Mouse (Mus musculus) liver, embryonic 12.5 days (tissue): ENCODE results near the gene Epp13. TPM values are rescaled to one million over a fixed set of nuclear protein-coding genes. Genes with fewer than 3 reads are reported as not detected.
A peak's percentile ranks its signal among the peaks of the same experiment; 100 is the strongest.
"Not testable (repeated sequence)": the region's sequence is repeated elsewhere in the genome, so short reads cannot be mapped to it uniquely, and the experiment has no call there.

Experiments used
- ATAC-seq: fragments of 200-750 bp; cut with Nextera tagmentation; 2 replicates; pipeline ENCODE4 v1.8.0; 2017; ENCODE audit warnings: moderate number of reproducible peaks, mild to moderate bottlenecking, moderate library complexity
- H3K27ac ChIP-seq: fragments of 300-500 bp; sonication (generic); 2 replicates; pipeline ENCODE4 v1.5.1; 2016; ENCODE audit warnings: mild to moderate bottlenecking
- H3K27me3 ChIP-seq: fragments of 300-500 bp; sonication (generic); replicated peaks from 2 replicates; pipeline ENCODE4 v1.6.1; 2016; ENCODE audit warnings: mild to moderate bottlenecking, moderate library complexity
- H3K36me3 ChIP-seq: fragments of 300-500 bp; sonication (generic); 2 replicates; pipeline ENCODE4 v1.6.1; 2016; ENCODE audit warnings: mild to moderate bottlenecking, moderate library complexity
- H3K4me1 ChIP-seq: fragments of 300-500 bp; sonication (generic); 2 replicates; pipeline ENCODE4 v1.6.1; 2016
- H3K4me2 ChIP-seq: fragments of 300-500 bp; sonication (generic); 2 replicates; pipeline ENCODE4 v1.6.1; 2016; ENCODE audit warnings: mild to moderate bottlenecking, moderate library complexity
- H3K4me3 ChIP-seq: fragments of 300-500 bp; sonication (generic); 2 replicates; pipeline ENCODE4 v1.5.1; 2016; ENCODE audit warnings: mild to moderate bottlenecking, moderate library complexity
- H3K9ac ChIP-seq: fragments of 300-500 bp; sonication (generic); 2 replicates; pipeline ENCODE4 v1.6.1; 2016; ENCODE audit warnings: mild to moderate bottlenecking, moderate library complexity
- H3K9me3 ChIP-seq: fragments of 300-500 bp; sonication (generic); replicated peaks from 2 replicates; pipeline ENCODE4 v1.6.1; 2016; ENCODE audit warnings: mild to moderate bottlenecking, moderate library complexity
- WGBS: fragments of 180-500 bp; shearing (Covaris S2); methylation state at CpG from one replicate; pipeline ENCODE4 v1.1.7; 2016; ENCODE audit not compliant: insufficient replicate concordance; 5-methylcytosine and 5-hydroxymethylcytosine counted together
- polyA plus RNA-seq: library from polyadenylated mRNA; unstranded; fragments of >200 nt; fragmentation: Nextera tagmentation; extraction: Ambion mirVana; gene quantifications from 2 replicates; pipeline ENCODE4 v1.2.1, GENCODE M21; 2016

Epp13 gene
- polyA plus RNA-seq, 1 experiment from 2014 or later = not detected

DNA sequence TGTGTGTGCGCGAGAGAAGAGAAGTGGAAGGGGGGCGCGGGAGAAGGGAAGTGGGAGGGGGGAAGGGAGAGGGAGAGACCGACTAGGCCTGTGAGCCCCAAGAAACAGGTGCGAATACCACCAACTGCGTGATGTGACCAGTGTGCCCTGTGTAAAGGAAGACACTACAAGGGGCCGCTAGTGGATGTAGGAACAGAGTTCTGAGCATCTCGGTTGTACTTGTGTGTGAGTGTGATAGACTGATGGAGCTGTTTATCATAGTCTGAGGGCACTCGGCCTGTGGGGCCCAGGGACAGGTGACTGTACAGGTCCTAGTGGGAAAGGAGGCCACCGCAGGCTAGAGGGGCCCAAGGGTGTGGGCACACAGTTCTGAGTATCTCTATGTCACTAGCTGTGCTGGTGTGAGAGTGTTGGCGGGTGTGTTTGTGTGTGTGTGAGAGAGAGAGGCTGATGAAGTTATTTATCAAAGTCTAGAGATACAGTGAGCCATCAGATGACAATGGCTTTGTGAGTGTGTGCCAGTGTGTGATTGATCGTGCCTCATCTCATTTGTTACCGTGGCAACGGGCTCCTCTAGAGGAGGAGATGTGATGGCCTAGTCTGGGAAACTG lies 34.5 kb downstream of the Epp13 start:
- H3K27ac ChIP-seq = peak overlapping the region; percentile 82
- H3K4me2 ChIP-seq = peak overlapping the region; percentile 88
- peaks cover 44% of the 10 kb centered on the region for H3K4me1 ChIP-seq
- WGBS = 20% methylated on average over 15 of the region's 15 CpGs
- peak overlapping the region; percentile 71 for H3K9ac ChIP-seq
- peaks cover 18% of the 10 kb centered on the region for H3K36me3 ChIP-seq
- no peaks in the 10 kb centered on the region for H3K27me3 ChIP-seq
- no peaks in the 10 kb centered on the region for H3K9me3 ChIP-seq
- H3K4me3 ChIP-seq = peak overlapping the region; percentile 67
- ATAC-seq = peak; percentile 76

DNA sequence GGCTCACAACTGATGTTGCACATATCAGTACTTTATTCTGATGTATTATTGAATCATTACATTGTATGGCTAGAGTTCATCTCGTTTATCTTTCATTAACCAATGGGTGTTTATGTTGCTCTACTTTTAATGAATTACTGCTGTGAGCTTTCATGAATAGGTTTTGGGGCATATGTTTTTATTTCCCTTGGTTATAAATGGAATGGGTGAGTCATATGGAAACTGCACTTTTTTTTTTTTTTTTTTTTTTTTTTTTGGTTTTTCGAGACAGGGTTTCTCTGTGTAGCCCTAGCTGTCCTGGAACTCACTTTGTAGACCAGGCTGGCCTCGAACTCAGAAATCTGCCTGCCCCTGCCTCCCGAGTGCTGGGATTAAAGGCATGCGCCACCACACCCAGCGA lies 38.6 kb downstream of the Epp13 start:
- H3K4me3 ChIP-seq, H3K4me2 ChIP-seq, H3K27me3 ChIP-seq, H3K9ac ChIP-seq, H3K9me3 ChIP-seq, ATAC-seq, H3K27ac ChIP-seq: not testable (repeated sequence)
- WGBS = 85% methylated on average over 5 of the region's 6 CpGs
- H3K4me1 ChIP-seq = peaks cover 23% of the 10 kb centered on the region
- peaks cover 52% of the 10 kb centered on the region for H3K36me3 ChIP-seq

- H3K9me3 ChIP-seq, H3K4me3 ChIP-seq, H3K4me1 ChIP-seq, H3K27ac ChIP-seq, H3K9ac ChIP-seq, H3K27me3 ChIP-seq, ATAC-seq, H3K4me2 ChIP-seq: not testable (repeated sequence)
- H3K36me3 ChIP-seq = peaks cover 54% of the 10 kb centered on the region
- WGBS = 63% methylated on average over 11 of the region's 11 CpGs
Observed at GRCm38 (mm10) chr7:6300796-6301195, 48.3 kb downstream of the Epp13 start.

DNA sequence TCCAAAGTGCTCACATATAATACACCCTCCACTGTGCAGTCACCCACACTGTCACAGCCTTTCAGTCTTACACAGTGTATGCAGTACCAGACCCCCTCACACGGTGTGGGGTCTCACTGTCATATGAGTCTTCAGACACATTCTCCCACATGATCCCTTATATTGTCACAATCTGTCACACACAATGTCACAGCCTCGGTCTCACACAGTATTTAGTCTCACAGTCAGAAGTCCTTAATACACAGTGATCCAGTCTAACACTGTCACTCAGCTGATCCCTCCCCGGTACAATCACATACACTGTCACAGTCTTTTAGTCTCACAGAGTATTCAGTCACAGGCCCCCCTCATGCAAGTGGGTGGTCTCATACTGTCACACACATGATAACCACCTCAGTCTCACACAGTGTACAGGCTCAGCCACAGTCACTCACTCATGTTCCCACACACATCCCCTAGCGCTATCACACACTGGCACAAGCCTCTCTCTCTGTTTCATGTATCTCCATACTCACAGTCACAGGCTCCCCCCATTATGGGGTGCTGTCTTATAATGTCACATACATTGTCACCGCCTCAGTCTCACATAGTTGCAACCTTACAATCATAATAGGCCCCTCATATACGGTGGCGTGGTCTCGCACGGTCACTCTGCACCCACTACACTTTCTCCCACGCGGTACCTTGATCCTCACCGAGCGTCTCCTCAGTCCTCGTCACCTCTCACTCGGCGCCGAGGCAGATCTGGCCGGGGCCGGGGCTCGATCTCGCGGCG lies 78.1 kb downstream of the Epp13 start:
- Histone ChIP-seq H3K36me3 (no peaks in the 10 kb centered on the region; the same call in 1 of the 2 replicates), H3K4me3 (peak overlapping the region; percentile 66), H3K9ac (peak overlapping the region; percentile 74), H3K4me1 (peaks cover 13% of the 10 kb centered on the region), H3K9me3 (no peaks in the 10 kb centered on the region), H3K27ac (peak overlapping the region; percentile 64), H3K4me2 (peak overlapping the region; percentile 84), H3K27me3 (no peaks in the 10 kb centered on the region)
- 14% methylated on average over 23 of the region's 23 CpGs for WGBS
- peak; percentile 78 for ATAC-seq

DNA sequence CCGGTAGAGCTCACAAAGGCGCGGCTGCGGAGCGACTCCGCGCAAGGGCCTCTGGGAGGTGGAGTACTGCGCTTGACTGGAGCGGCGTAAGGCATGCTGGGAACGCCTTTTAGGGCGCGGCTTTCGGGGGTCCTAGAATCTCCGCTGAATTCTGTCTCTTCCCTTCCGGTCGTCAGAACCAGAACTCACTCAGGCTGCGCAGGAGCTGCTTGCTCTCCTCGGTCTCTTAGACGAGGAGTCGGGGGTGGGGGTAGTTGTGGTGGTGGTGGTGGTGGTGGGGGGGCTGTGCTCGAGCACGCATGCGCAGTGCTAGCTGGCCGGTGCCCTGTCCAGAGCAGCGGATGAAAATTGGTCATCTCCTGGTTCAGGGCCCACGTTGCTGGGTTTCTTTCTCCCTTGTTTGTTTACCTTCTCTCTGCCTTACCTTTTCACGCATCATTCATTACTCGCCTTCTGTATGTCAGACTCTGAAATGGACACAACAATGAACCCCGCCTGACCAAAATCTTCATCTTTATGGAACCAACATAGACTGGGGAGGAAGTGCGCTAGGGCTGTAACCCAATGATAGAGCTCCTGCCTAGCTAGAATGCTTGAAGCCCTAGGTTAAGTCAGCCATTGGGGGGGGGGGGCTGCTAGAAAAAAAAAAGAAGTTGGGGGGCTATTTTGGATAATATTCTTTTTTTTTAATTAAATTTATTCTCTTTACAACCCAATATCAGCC lies 78.9 kb downstream of the Epp13 start, which contains the start of gene Zfp583:
Zfp583 (minus strand) TSS at position 53 of the 724 bp plus-strand sequence.
- H3K27me3 ChIP-seq = no peaks in the 10 kb centered on the region
- H3K9me3 ChIP-seq = no peaks in the 10 kb centered on the region
- peaks cover 13% of the 10 kb centered on the region for H3K4me1 ChIP-seq
- H3K36me3 ChIP-seq = no peaks in the 10 kb centered on the region; the same call in 1 of the 2 replicates
- H3K4me2 ChIP-seq = peak within 1 kb of the TSS; percentile 84
- H3K4me3 ChIP-seq = peak within 1 kb of the TSS; percentile 66
- peak; percentile 93 for ATAC-seq
- H3K27ac ChIP-seq = peak within 1 kb of the TSS; percentile 64
- WGBS = 3% methylated on average over 31 of the region's 31 CpGs
- H3K9ac ChIP-seq = peak within 1 kb of the TSS; percentile 74

Other genes with a start within 250 kb of the Epp13 start
- gene Vmn1r65, start 241.7 kb upstream of the Epp13 start, polyA plus RNA-seq = not detected in 2 replicates
- not detected in 2 replicates for gene Nlrp4c, start 207.5 kb upstream of the Epp13 start, polyA plus RNA-seq
- gene Zfp787, start 96.7 kb upstream of the Epp13 start, polyA plus RNA-seq = 17.3 and 18.0 TPM in 2 replicates
- gene Zfp444, start 80.5 kb upstream of the Epp13 start, polyA plus RNA-seq = 25.5 and 26.3 TPM in 2 replicates
- gene Galp, start 55.6 kb upstream of the Epp13 start, polyA plus RNA-seq = not detected in 2 replicates
- not detected in 2 replicates for gene Zscan5b, start 30.4 kb upstream of the Epp13 start, polyA plus RNA-seq
- 8.1 and 8.2 TPM in 2 replicates for gene Zfp667, start 33.9 kb downstream of the Epp13 start, polyA plus RNA-seq
- gene Zfp583, start 78.6 kb downstream of the Epp13 start, polyA plus RNA-seq = 1.6 and 2.1 TPM in 2 replicates
- 0.50 and 0.57 TPM in 2 replicates for gene Gm3854, start 91.0 kb downstream of the Epp13 start, polyA plus RNA-seq
- gene Zfp78, start 110.6 kb downstream of the Epp13 start, polyA plus RNA-seq = 1.3 TPM in 2 replicates
- 1.7 TPM in 2 replicates for gene Zfp28, start 130.6 kb downstream of the Epp13 start, polyA plus RNA-seq
- gene Smim17, start 146.0 kb downstream of the Epp13 start, polyA plus RNA-seq = 0.10 TPM in 1 of 2 replicates, not detected in the other
- gene Gm20715, start 157.6 kb downstream of the Epp13 start, polyA plus RNA-seq = not detected in 2 replicates
- gene Olfr1344, start 186.0 kb downstream of the Epp13 start, polyA plus RNA-seq = not detected in 2 replicates
- not detected in 2 replicates for gene Olfr1336, start 203.5 kb downstream of the Epp13 start, polyA plus RNA-seq
- gene Olfr1346, start 214.4 kb downstream of the Epp13 start, polyA plus RNA-seq = not detected in 2 replicates
- gene Olfr5, start 234.2 kb downstream of the Epp13 start, polyA plus RNA-seq = not detected in 2 replicates
- gene Olfr1347, start 247.0 kb downstream of the Epp13 start, polyA plus RNA-seq = not detected in 2 replicates